Mouse (Mus musculus): Measurements from ENCODE around the gene Dnajc3.
"Not testable (repeated sequence)": the region's sequence is repeated elsewhere in the genome, so short reads cannot be mapped to it uniquely, and the experiment has no call there.

Dnajc3 gene

DNA sequence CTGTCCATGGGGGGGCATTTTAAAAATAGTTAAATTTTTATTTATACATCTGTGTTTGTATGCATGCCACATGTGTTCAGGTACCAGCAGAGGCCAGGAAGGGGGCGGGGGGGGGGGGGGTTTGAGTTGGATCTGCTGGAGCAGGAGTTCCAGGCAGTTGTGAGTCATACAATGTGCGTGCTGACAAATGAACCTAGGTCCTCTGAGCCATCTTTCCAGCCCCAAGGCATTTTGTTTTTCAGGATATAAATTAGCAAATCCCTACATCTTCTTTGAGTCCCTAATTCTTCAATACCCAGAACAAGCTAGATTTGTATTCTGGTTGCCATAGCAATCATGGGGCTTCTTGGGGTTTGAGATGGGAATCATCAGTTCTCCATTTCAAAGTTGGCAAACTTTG is 6.6 kb upstream of the Dnajc3 start:
- DNase-seq: no peak

DNA sequence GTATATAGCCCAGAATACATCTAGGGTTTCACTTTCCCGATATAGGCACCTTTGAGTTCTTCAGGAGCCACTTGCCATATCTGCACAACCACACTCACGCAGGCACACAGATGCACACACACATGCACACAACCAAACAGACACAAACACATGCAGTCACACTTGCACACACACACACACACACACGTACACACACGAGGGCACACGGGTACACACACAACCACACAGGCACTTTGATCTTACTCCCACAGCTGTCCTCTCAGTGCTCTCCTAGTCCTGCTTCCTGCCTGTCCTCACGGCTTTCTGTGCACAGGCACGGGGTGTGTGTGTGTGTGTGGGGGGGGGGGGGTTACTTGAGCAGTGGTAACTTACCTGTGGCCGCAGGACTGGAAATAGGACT is 4.8 kb upstream of the Dnajc3 start:
- no peak for DNase-seq

DNA sequence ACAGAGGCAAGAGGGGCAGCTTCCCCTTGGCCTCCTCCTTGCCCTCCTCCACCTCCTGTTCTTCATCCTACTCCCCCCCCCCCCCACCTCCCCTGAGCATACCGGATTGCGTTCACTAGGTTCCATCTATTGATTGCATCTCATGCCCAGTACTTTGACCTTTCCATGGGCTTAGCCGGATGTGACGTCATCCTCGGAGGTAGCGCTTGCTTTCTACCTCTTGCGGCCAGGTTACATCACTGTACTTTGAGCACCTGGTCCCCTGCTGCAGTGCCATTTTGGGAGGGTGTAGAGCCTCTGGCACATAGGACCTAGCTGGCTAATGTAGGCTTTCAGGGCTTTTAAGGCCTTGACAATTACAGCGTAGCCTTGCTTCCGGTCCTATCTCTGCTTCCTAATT is 3.1 kb upstream of the Dnajc3 start:
- DNase-seq: no peak

DNA sequence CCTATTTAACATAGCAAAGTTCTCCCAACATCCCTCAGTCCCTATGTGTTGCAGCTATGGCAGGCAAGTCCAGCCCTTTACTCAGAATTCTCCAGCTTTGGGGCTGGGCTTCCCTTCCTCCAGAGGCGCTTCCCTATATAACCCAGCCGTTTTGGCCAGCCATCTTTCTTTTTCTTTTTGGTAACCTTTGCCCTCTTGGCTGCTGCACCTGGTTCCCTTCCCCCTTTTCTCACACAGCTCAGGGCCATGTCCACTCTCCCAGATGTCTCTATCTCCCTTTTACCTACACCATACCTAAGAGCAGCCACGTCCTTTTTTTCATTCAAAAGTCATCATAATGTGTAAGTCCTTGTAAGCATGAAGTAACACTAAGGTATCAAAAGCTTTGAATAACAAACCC is 1.5 kb upstream of the Dnajc3 start:
- DNase-seq: no peak

DNA sequence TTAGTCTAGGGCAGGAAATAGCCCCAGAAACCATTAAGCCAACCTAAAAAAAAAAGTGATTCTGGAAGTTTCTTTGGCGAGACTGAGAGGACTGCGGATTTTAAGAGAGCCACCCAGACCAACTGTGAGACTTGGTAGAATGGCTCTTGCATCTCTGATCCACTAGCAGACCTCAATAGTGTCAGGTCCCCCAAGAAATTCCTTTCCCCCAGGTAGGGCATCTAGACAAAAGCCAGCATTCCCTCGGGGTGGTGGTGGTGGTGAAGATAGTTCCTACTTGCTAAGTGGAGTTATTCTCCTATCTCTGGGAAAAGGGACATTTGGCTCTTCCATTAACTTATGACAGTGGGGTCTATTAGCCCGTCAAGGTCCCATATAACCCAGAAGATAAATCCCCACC is 824 bp upstream of the Dnajc3 start:
- no peak for DNase-seq

DNA sequence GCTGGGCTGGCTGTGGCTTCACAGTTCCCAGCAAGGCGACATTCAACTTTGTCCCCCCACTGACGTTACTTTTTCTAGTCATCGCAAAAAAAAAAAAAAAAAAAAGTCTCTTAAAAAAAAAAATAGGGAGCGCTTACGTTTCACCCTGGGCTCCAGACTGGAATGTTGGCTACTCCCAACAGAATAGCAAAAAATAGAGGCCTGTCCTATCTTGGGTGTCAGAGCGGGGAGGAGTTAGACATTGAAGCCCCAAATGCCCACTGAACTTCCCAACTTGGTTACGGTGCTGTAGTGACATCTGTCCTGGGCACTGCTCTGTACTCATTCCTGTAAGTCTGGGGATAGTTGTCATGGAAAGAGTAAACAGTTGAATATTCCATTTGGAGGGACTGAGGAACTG is 775 bp downstream of the Dnajc3 start:
- DNase-seq: no peak

DNA sequence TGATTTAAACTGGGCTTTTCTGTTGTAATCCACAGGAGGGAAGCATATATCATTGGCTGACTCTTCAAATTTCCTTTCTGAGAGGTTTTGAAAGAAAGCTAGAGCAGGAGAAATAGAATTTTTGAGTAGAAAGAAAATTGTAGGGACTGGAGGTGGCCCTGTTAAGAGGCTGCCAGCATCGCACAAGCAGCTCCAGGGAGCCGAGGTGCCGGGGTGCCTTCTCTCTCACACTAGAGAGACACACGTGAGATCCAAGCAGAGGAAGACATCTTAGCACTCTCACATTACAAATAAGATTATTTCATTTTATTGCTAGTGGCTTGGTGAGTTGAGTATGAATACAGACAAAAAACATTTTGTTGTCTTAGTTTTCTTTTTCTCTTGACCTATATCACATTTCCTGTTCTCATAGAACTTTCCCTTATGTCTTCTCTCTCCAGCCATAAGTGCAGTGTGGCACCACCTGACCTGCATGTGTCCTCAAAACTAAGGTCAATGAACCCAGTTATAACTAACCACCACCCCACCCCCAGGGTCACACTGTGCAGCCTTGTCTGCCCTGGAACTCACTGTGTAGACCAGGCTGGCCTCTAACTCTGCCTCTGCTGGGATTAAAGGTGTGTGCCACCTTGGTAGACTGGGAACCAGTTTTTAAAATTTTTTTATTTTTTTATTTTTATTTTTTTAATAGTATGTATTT is 3.2 kb downstream of the Dnajc3 start:
- no peak for DNase-seq

DNA sequence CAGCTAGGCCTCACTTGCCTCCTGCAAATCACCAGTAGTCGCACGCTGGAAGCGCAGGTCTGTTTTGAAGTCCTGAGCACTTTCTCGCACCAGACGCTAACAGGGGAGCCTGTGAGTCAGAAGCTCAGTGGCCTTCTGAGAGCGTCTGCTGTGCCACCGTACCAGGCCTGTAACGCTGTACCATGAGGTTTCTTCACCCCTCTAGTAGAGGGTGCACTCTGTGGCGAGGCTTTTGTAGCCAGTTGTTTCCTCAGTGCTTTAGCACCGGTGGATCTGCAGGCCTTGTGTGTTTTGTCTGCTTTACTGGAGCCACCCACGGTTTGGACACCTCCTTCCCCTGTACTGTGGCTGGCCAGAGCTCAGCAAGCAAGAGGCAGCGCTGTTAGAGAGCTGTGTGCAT is 4.3 kb downstream of the Dnajc3 start:
- no peak for DNase-seq

DNA sequence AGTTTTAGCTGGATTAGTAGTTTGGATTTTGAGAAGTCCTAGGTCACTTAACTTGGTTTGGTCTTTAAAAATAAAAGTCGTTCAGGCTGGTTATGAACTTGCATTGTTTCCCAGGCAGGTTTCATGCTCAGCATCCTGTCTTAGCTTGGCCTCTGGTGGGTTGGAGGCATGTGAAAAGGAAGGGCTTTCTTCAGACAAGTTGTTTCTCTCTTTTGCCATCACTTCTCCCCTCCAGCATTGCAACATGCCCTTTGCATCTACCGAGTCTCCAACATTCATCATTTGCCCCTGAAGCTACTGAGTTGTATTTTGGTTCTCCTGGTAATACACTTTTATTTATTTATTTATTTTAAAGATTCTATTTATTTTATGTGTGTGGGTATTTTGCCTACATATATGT is 6.9 kb downstream of the Dnajc3 start:
- no peak for DNase-seq

DNA sequence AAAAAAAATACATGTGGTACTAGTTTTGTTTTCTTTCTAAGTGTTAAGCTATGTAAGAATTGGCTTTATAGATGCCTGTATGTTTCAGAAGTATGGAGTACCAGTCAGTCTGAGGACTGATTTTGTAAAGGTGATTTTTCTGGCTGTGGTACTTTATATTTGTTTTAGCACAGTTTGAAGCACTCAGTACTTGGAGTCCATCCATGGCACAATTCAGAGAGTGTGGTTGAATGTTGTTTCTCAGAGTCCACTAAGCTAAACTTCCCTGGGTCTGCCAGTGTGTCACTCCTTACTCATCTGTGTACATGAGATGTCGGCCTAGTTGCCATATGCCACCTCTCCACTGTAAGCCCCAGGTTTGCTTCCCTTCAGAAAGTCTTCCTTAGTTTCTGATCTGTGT is 11.1 kb downstream of the Dnajc3 start:
- DNase-seq: no peak

DNA sequence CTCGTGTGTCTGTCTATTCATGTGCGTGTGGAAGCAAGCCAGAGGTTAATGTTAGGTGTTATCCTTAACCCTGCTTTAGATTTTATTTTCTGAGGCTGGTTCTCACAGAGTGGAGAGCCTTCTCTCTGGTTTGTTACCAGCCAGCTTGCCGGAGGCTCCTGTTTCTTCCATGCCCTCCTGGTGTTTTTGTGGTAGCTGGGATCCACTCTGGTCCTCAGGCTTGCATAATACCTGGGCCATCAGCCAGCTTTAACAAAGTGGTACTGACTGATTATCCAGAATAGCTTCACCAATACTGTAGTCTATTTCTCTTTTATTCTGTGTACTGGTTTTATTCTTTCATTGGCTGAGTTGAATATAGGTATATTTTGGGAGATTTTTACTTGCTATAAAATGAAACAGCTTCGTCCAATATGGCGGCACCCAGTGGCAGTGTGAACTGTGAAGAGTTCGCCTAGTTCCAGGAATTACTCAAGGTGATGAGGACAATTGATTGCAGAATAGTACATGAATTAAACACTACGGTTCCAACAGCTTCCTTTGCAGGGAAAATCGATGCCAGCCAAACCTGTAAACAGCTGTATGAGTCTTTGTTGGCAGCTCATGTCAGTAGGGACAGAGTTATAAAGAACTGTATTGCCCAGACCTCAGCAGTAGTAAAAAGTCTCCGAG is 14.3 kb downstream of the Dnajc3 start:
- no peak for DNase-seq

DNA sequence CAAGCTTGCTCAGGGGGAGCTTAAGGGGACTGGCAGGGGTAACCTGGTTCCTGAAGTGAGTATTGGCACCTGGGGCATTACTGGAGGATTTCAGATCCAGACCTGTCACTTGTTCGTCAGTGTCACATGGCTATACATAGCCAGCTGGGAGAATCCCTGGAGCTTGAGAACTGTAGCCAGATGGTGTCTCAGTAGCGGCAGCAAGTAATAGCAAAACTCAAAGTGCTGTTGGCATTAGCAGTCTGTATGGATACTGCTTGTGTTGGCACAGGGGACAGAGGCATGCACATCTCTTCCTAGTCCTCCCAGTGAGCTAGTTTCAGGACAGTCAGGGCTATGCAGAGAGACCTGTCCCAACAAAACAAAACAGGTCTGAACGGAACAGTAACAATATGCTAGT is 20.2 kb downstream of the Dnajc3 start:
- DNase-seq: no peak

DNA sequence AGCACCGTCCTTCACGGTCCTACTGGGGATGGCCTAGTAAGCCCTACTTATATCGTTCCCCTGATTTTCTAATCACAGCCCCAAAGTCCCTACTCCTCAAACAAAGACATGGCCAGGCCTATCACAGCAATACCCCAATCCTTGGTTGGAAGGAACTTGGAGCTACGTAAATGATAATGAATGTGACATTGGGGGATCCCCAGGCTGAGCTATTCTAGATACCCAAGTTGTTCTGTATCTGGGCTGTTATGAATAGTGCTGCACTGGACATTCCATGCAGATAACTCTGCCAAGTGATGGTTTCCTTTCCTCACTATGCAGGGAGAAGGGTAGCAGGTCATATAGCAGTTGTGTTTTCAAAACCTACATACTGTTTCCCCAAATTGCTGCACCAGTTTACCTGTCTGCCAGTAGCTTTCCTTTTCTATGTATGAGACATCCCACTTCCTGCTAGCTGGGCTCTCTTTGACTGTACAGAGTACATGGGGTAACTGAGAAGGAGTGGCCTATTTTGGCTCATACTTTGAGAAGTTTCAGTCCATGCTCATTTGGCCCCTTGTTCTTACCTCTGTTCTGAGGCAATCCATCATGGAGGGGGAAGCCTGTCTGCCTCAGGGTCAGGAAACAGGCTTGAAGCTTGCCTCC is 27.7 kb downstream of the Dnajc3 start:
- no peak for DNase-seq

DNA sequence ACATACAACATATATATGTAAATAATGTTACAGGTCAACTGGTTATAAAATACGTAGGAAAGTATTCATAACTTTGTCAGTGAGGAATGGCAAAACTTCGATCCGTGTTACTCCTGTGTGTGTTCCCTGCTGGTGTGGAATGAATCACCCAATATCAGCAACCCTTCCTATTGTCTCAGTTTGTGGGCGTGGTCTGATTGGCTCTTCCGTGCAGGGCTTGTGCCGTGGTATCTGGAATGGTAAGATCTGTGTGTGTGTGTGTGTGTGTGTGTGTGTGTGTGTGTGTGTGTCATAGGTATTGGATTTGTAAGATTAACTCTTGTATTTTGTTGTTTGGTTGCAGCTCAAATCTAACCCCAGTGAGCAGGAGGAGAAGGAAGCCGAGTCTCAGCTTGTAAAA is 29.9 kb downstream of the Dnajc3 start:
- DNase-seq: no peak

DNA sequence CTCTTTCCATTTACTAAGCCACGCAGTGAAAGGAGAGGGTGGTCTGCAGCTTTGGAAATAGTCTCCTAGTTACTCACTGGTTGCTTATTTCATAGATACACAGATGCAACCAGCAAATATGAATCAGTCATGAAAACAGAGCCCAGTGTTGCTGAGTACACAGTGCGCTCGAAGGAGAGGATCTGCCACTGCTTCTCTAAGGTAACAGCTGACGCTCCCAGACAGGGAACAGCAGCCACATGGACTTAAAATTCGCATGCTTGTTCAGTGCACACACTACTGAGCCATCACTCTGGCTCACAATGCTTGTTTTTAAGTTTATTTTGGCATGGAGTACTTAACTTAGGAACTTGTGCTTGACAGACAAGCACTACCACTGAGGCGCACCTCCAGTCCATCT is 34.5 kb downstream of the Dnajc3 start:
- no peak for DNase-seq

DNA sequence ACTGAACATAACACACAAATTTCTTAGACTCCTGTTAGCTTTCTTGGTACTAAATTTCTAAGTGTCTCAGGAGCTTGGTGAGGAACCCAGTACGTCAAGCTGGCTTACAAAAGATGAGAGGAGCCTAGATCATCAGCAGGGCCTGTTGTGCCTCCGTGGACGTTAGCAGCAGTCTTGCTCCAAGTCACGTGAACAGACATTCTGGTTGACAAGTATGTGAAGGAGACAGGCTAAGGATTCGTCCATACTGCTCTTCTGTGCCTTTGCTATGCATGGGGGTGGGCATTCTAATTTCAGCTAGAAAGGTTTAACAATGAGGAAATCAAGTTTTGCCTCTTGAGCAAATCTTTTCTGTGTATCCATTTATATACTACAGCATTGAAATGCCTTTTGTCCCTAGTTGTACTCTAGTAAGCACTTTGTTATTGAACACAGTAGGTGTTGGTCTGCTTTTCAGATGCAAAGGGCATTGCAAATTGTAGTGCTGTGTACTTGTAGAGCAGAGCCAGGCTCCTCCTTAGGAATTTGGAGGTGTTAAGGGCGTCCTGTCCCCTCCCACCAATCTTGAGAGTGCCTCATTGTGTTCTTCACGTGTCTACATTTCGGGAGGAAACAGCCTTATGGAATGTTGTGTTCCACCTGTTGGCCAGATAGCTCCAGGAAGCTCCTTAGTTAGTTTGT is 39.5 kb downstream of the Dnajc3 start:
- DNase-seq: no peak

DNA sequence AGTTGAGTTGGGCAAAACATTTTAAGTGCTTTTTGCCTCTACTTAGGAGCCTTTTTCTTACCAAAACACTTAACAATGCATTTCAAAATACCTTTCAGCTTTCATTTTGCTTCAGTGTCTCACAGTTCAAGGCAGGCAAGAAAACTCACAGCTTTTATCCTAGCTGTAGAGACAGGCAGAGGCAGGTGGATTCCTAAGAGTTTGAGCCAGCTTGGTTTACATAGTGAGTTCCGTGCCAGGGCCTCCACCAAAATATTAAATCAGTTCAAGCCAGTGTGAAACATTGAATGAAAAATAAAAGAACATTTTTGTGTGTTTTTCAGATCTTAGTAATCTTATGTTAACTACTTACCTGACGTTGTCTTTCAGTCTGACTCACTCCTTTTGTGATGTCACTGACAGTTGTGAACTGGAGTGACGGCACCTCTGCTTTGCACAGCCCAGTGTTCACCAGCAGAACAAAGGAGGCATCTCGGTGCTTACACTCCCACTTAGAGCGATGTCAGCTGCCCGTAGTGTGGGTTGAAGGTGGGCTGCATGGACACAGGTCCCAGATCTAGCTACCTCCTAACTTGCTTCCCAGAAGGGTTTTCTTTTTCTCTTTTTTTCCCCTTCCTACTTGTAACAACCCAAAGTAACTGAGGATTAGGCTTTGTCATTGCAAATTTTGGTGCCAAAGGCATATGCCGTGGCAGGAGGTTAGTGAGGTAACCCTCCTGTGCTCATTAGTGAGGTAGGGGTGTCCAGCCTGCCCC is 42.0 kb downstream of the Dnajc3 start:
- DNase-seq: no peak

DNA sequence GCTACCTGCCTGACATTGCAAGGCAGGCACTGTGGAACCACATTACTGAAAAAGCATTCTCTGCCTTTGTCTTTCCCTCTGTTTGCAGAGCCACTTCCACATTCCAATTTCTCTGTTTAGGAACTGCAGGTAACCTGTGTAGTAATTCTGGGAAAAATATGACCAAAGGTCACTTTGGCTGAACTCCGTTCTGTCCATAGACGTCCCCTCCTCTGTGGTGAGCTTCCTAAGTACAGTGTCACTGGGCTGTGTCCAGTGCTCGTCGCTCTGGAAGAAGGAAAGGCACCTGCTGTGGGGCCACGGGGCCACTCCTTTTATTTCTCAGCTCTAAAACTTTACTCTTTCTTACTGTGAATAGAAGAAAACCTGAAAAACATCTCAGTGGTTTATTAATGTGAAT is 42.6 kb downstream of the Dnajc3 start:
- DNase-seq: no peak

DNA sequence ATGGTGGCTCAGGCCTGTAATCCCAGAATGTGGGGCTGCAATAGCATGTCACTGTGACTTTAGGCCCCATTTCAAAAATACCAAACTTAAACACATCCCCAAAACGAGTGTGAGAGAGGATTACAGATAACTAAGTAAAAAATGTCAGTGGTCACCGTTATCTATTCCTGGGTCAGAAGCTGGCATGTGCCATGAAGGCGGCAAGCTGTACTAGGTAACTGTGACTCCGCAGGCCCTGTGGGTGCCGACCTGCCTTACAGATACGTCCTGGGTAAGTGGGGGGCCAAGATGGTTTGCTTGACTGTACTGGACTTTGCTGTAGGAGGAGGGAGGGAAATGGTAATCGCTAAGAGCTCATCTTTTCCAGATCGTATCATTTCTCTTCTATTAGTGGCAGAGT is 43.1 kb downstream of the Dnajc3 start:
- DNase-seq: no peak

DNA sequence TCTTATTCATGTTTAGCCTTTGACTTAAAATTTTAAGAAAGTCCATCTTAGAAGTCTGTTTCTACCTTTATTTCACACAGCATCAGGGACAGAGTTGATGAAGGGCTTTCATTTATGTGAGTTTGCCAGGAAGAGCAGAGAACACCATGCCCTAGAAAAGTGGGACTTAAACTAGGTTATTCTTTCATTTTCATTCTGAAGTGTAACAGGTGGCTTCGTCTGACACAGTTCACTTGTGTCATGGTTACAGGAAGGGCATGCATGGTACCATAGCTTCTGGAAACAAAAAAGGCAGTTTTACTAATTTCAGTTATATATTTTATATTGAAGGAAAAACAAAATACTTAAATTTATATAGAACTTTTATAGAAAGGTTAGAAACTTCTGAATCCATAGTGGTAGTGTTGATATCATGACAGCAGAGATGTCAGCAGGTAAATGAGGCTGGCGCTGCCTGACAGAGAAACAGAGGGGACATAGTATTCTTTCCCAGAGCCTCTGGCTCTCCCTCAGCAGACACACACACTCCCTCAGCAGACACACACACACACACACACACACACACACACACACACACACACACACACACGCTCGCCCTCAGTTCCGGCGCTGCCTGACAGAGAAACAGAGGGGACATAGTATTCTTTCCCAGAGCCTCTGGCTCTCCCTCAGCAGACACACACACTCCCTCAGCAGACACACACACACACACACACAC is 44.1 kb downstream of the Dnajc3 start:
- DNase-seq: not testable (repeated sequence)

DNA sequence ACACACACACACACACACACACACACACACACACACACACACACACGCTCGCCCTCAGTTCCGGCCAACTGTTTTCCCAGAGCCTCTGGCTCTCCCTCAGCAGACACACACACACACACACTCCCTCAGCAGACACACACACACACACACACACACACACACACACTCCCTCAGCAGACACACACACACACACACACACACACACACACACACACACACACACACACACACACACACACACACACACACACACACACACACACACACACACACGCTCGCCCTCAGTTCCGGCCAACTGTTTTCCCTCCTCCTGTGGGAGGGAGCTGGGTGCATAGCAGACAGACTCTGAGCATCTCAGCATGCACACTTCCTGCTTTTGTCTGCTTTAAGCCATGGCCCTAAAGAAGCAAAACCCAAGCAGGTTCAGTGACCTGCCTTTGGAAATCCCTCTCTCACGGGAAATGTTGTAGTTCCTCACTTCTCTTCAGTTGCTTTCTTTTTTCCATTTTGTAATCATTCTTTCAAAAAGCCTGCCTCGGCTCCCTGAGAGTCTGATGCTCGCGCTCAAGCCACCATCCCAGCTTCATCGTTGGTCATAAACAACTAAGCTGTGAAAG is 44.8 kb downstream of the Dnajc3 start:
- not testable (repeated sequence) for DNase-seq

DNA sequence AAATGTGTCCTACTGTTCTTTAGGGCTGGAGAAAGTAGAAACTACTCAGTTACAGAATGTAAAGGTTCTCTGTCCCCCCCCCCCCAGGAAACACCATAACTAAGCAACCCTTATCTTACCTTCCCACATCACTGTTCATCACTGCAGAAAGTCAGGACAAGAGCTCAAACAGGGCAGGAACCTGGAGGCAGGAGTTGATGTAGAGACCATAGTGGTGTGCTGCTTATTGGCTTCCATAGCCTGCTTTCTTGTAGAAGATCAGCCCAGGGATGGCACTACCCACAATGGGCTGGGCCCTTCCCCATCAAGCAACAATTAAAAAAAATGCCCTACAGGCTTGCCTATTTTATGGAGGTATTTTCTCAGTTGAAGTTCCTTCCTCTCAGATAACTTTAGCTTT is 45.6 kb downstream of the Dnajc3 start:
- no peak for DNase-seq
